Mouse (Mus musculus) E14TG2a.4 (cell line): ENCODE data around the gene Scnn1g.

Experiments
- CTCF ChIP-seq: conservative IDR thresholded peaks from 2 replicates; pipeline ENCODE4 v1.5.1; 2014; ENCODE audit warnings: low read length
- NANOG ChIP-seq: IDR thresholded peaks from 2 replicates; pipeline ENCODE4 v1.6.1; 2014; ENCODE audit warnings: borderline replicate concordance, low read length, mixed read lengths
- POU5F1 ChIP-seq: IDR thresholded peaks from 2 replicates; pipeline ENCODE4 v1.6.1; 2014; ENCODE audit warnings: low read length, borderline replicate concordance

- TF ChIP-seq CTCF = no peak
- TF ChIP-seq NANOG = no peak
- TF ChIP-seq POU5F1 = no peak
Measured at GRCm38 (mm10) chr7:121689338-121689737, 44.9 kb upstream of the Scnn1g start.
